Mouse (Mus musculus) small intestine, adult 2 months (tissue): ENCODE measurements around the gene Plcb4.

ENCODE experiments used
- CTCF ChIP-seq: fragments of 200-500 bp; IDR thresholded peaks from 2 replicates; pipeline ENCODE4 v1.5.1; 2012; ENCODE audit warnings: low read depth, mild to moderate bottlenecking, control low read depth, inconsistent platforms, low read length, moderate library complexity, mixed read lengths; ENCODE audit not compliant: insufficient replicate concordance, insufficient read length; ENCODE audit errors: extremely low read depth
- POLR2A ChIP-seq: fragments of 200-500 bp; IDR thresholded peaks from 2 replicates; pipeline ENCODE4 v1.6.1; 2012; ENCODE audit warnings: low read depth, mild to moderate bottlenecking, control low read depth, inconsistent platforms, low read length, moderate library complexity

- TF ChIP-seq CTCF (no peak), POLR2A (no peak)
Observed at GRCm38 (mm10) chr2:135759499-135760095, 100.8 kb downstream of the Plcb4 start.
